Mouse (Mus musculus) liver, postnatal 0 days (tissue): ENCODE measurements around the gene Ski.

Experiments
- CTCF ChIP-seq: sonication (generic); IDR thresholded peaks from 2 replicates; pipeline ENCODE4 v1.5.1; 2016; ENCODE audit warnings: antibody characterized with exemption, low read depth
- EP300 ChIP-seq: IDR thresholded peaks from 2 replicates; pipeline ENCODE4 v1.6.1; 2016; ENCODE audit warnings: antibody characterized with exemption, low read depth, mild to moderate bottlenecking

DNA sequence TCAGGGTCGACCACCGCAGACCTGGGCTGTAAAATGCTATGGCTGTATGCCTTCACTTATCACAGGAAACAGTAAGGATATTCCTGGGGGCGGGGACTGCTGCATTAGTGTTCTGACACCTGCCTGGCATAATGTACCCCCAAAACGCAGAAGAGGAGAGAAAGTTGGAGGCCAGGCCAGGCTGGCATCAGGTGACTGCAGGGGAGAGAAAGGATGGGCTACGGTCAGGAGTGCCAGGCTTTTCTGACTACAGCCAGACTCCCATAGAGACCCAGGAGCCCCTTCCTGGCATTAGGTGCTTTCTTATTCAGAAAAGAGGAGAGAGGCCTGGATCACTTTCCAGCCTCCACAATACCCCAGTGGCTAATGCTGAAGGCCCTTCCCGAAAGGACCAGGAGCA lies 17.1 kb upstream of the Ski start:
- TF ChIP-seq CTCF (no peak), EP300 (no peak)
